Mouse (Mus musculus): ENCODE measurements at regions not wholly inside any gene's neighbourhood (a gene's known extent, or its start where the extent isn't known, plus 50 kb on each side); places are given as distances from the start of the nearest gene placed in this dataset.
A peak's percentile ranks its signal among the peaks of the same experiment; 100 is the strongest.

- no peak for ATAC-seq (replicated peaks; ENCODE audit: poor library complexity)
Observed at GRCm38 (mm10) chr13:18063677-18064076, 70.5 kb upstream of the Yae1d1 start.

GRCm38 (mm10) chr13:18060265-18060664 is 67.1 kb upstream of the Yae1d1 start:
- no peak for ATAC-seq (replicated peaks; ENCODE audit: poor library complexity)

GRCm38 (mm10) chr13:18057231-18057912 is 64.2 kb upstream of the Yae1d1 start:
- peak; percentile 88 for ATAC-seq (replicated peaks; ENCODE audit: poor library complexity)

GRCm38 (mm10) chr13:18056816-18057215 is 63.7 kb upstream of the Yae1d1 start:
- no peak for ATAC-seq (replicated peaks; ENCODE audit: poor library complexity)

GRCm38 (mm10) chr13:18043154-18043553 is 50.0 kb upstream of the Yae1d1 start:
- ATAC-seq (replicated peaks; ENCODE audit: poor library complexity), result no peak

Data from megakaryocyte progenitor cell, adult 5-6 weeks (primary cell).